Mouse (Mus musculus): ENCODE data around the gene Nhlrc4.

The Nhlrc4 gene

DNA sequence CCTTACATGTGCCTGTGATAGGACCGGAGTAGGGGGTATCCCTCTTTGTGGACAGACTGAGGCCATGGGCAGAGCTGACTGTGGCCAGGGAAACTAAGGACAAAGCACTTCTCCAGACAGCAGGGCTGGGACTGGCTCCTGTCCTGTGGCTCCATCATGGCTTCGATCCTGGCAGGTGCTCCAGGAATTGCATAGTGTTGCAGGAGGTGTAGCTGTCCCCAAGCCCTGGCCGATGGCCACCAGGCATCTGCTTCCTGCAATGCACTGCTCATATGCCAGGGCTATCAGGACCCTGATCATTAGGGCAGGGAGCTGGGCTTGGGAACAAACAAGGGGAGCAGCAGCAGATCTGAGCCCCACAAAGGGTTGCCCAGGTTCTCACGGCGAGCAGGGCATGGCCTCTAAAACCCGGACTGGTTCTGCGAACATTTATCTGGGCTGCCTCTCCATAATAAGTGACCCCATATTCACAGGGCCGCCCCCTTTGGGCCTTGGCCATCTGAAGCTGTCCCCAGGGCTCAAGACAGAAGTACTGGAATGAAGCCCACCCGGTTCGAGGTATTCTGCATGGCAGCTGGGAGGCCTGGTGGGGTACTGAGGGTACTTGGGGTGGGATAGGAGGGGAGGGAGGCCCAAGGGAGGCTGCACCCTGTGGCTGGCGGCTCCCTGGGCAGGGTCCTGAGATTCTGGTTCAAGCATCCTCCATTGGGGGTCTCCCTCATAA lies 14.2 kb upstream of the Nhlrc4 start:
- in situ Hi-C loops (cut with MboI, MseI), result no loop called here

DNA sequence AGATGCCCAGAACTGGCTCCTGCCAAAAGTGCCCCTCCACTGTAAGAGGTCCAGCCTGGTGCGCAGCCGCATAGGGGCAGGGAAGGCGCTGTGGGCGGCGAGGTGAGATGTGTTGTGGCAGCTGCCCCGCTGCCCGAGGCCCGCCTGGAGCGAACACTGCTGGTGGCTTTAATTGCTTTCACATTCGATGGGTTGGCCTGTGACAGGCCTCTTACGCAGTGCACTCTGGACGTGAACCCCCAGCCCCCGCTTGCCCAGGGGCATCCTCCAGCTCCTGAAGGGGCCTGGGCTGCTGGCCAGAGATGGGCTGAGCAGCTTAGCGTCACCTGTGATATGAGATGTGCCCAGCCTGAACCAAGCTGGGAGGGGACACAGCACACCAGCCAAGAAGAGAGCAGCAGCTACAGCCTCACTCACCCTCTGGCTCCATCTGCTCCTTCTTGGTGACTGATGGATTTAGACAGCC lies 12.9 kb upstream of the Nhlrc4 start:
- in situ Hi-C loops (cut with MboI, MseI), result no loop called here

DNA sequence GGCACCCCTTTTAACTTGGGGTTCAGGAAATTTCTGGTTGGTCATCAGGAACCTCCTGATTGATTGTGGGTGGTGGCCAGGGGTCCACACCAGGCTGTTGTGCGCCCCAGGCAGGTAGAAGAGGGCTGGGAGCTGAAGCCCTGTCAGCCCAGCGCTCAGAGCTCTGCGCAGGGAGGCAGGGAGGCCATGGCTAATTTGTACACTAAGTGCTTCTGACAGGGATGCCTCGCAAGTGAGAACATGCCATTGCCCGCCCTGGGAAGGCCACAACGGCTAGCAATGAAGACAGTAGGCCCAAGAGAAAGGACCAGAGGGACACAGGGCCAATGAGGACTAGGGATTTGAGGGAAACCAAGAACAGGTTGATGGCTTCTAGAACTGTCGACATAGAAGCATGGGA lies 11.9 kb upstream of the Nhlrc4 start:
- in situ Hi-C loops (cut with MboI, MseI), result no loop called here

DNA sequence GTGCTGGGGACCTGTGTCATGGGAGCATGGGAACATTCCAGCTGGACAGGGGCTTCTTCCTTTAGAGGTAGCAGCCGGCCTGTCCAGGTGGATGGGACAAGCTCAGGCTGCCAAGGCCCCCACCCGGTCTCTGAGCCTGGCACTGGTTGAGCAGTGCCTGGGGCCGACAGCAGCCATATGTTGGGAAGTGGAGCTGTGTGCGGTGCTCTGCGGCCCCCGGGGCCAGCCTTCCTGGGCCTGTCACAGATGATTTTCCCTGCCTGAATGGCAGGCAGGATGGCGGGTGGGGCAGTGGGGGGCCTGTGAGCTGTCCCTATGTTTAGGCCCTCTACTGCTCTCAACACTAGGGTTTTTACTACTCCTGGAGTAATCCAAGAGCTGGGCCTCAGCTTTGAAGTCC lies 11.4 kb upstream of the Nhlrc4 start:
- in situ Hi-C loops (cut with MboI, MseI), result no loop called here

DNA sequence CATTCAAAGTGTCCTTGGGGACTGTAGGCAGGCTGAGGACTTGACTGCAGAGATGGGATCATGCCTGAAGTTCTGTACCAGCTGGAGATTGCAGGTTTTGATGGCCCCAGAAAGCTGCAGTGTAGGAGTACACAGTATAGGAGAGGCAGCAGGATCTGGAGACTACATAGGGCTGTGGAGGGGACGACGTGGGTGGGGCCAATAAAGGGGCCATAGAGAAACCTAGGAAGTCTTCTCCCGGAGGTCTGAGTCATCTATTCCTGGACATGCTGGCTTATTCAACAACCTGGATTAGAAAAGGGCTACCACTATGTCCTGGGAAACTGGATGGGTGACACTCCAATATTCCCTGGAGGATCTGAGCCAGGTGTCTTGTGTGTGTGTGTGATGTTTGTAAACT lies 11.0 kb upstream of the Nhlrc4 start:
- in situ Hi-C loops (cut with MboI, MseI), result no loop called here

DNA sequence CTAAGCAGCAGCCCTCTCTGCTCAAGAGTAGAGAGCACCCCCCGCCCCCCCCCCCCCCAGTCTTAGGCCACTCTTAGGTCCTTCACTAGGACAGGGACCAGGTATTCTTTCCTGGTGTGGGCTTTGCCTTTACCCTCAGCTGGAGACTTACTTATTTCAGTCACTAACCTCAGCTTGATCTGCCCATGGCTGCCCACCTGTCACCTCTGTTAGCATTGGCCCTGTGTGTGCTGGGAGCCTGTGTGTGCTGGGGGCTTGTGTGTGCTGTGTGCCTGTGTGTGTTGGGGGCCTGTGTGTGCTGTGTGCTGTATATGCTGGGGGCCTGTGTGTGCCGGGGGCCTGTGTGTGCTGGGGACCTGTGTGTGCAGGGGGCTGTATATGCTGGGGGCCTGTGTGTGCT lies 9.9 kb upstream of the Nhlrc4 start:
- in situ Hi-C loops (cut with MboI, MseI), result no loop called here

DNA sequence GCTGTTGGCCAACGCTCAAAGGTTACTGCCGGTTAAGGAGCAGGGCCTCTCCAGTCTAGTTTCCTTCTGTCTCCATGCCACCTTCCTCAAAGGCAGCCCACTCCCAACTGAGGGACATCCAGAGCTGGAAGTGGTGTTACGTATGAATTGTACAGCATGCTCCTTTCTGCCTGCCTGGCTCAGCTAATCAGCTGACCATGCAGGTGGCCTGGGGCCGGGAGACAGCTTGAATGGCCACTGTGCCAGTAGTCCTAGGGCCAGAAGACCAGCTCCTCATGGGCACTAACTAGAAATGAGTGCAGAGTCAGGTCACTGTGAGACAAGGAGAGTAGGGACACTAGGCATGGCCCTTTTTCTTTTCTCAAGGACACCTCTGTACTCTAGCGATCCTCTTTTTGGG lies 8.4 kb upstream of the Nhlrc4 start:
- in situ Hi-C loops (cut with MboI, MseI), result no loop called here

DNA sequence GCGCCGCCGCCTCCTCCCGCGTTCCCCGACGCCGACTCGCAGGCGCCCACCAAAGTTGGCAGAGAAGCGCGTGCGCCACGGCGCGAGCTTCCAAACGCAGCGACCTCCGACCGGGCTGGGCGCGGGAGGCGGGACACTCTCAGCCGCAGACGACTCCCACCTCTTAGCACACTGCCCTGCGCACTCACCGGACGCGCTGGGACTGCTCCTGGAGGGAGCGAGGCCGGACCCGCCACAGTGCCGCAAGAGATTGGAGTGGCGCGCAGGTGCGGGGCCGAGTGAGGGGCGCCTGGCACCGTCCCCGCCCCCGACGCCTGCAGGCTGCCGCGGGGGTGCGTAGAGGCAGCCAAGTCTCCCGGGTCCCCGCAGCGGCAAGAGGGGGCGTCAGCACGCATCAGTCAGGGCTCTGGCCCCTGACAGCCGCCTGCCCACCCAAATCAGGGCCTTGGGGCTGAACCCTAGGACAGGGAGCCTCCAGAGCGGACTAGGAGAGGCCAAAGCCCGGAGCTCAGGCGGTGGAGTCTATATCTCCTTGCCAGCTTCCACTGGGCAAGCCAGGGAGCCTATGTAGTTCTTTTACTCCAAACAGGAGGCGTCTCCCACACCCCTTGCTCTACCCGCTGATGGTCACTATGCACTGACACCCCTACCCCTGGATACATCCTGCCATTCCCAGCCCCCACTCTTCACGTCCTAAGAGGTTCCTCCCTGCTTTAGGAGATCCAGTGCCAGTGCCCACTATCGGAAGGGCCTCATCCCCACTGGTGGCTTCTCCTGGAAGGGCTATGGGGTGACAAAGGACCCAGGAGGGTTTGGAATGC lies 7.3 kb upstream of the Nhlrc4 start, which contains the start of gene A930017K11Rik:
TSS of gene A930017K11Rik (minus strand) at position 763 of the 821 bp plus-strand sequence.
- in situ Hi-C loops (cut with MboI, MseI), result no loop called here

DNA sequence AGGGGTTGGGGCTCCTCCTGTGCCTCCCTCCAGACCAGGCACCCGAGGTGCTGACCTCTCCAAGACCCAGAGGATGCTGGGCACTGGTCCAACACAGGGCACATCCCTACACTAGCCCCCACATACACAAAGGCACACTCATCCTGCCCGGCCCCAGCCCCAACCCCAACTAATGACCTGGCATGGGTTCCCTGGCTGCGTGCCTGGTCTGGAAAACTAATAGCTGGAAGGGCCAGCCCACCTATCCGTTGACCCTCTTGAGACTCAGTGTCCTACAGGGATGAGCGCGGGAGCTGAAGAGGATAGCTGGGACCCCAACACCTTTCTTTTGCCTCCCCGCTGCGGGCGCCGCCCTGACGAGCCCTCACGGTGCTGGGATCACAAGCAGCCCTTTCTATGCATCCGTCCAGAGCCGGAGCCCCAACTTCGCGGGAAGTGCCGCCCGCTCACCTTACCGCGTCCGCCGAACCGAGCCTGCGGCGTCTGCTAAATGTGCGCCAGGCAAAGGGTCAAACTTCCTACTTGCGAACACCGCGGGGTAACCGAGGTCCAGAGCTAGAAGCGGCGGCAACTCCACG lies 6.6 kb upstream of the Nhlrc4 start:
- in situ Hi-C loops (cut with MboI, MseI), result no loop called here

DNA sequence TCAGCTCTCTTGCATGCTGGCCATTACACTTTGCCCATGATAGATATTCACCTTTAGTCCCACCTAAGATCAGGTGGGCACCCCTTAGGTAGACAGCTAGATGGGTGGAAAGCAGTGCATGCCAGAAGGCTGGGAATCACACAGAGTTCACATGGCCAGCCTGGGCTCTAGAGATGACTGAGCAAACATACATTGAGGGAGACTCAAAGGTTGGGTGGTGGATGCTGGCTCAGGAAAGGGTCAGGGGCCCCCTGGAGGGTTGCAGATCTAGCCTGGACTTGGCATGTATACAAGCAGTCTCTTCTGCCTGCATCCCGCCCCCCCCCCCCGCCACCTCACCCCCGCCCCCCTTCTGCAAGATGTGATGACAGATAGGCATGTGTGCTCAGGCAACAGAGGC lies 5.9 kb upstream of the Nhlrc4 start:
- in situ Hi-C loops (cut with MboI, MseI), result no loop called here

DNA sequence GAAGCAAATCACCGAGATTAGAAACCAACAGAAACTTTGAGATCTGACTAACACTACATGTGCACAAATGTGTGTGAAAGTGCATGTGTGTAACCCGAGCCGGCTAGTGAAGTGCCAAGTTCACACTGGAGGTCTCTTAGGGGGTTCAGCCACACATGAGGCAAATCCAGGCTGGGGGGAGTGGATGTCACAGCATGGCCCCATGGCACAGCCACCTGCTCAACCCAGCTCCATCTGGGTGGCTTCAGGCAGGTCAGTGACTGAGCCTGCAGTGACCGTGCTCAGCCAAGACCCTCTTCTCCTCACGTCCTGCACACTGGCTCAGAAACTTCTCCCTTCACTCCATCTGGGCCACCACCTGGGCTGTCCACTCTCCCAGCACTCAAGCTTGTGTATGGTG lies 5.2 kb upstream of the Nhlrc4 start:
- in situ Hi-C loops (cut with MboI, MseI), result no loop called here

DNA sequence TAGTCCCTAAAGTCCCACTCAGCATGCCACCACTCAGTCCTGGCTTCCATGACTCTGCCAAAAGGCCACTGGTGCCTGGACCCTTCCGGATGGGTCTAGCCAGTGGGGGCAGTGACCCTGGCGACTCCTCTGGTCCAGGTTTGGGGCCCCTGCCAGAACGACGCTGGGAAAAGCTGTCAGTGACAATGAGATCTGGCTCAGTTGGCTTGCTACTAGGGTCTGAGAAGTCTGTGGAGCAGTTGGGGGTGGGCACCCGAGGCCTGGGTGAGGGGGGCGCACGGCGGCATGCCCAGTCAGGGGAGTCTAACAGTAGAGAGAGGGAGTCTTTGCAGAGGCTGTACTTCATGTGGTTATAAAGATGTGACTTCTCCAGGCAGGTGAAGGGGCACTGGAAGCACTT lies 3.3 kb upstream of the Nhlrc4 start:
- in situ Hi-C loops (cut with MboI, MseI), result no loop called here

DNA sequence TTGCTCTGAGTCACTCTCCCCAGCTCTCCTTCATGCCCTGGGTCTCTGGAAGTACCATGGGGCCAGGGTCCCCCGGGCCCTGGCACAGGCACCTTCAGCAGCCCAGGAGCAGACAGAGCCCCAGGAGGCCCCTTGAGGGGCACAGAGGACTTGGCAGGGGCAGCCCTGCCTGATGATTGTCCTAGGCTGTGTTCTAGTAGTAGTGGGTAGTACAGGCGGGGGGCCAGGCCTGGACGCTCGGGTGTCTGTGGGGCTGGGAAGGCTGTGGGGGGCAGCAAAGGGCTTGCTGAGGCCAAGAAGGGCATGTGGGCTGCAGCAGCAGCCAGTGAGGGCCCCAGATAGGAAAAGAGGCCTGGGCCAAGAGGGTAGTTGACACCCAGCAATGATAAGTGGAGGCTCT lies 2.8 kb upstream of the Nhlrc4 start:
- in situ Hi-C loops (cut with MboI, MseI), result no loop called here

DNA sequence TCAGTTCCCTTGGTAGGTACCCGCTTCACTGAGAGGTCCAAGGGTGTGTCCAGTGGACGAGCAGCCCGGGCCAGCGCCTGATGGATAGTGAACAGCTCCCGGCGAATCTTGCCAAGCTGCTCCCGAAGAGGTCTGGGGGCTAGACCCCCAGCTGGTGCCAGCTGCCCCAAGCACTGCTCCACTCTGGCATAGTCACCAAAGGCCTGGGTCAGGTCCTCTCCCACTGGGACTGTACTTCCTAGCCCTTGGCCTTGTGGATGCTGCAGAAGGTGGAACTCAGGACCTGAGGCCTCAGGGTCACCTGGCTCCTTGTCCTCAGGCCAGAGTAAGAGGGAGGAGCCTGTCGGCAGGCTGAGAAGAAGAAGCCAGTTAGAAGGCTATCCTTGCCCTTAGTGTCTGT lies 2.1 kb upstream of the Nhlrc4 start:
- in situ Hi-C loops (cut with MboI, MseI), result no loop called here

DNA sequence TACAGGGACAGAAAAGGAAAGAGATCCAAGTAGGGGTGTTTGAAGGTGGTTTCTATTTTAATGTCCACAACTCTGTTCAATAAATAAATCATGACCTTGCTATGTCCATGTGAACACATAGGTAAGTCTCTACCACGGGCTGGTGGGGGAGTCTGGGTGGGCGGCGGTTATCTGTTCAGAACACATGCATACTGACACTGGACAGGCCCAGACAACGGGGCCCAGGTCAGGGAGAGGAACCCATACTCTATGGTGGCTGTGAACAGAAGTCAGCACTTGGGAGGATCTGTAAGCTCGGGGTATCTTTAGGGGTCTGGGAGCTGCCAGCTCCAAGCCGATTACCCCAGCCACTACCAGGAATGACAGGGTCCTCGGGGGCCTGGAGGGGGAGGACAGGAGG lies 1.6 kb upstream of the Nhlrc4 start:
- in situ Hi-C loops (cut with MboI, MseI), result no loop called here

DNA sequence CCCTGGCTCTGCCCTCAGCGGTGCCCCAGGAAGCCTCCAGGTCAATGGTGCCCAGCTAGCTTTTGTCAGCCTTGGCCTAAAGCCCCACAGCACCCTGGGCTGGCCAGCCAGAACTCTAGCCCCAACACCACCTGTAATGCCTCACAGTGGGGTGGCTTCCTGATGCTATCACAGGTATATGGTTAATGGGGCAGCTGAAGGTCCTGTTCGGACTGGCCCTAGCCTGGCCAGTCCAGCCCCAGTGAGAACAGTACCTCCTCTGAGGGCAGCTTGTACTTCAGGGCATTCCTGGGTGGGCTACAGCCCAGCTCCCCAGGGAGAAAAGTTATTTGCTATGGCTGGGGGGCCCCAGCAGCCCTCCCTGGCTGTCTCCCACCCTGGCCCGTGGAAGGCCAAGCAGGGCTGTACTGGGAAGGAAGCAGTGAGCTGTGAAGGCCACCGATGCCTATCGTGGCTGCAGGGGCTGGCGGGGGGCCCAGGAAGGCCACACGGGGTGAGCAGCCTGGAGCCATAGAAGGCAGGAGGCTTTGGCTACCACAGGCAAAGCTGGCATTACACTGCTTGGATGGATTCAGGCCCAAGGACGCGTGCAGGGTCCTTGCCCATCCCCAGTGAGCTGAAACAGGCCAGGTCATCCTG lies 875 bp upstream of the Nhlrc4 start:
- in situ Hi-C loops (cut with MboI, MseI), result no loop called here

DNA sequence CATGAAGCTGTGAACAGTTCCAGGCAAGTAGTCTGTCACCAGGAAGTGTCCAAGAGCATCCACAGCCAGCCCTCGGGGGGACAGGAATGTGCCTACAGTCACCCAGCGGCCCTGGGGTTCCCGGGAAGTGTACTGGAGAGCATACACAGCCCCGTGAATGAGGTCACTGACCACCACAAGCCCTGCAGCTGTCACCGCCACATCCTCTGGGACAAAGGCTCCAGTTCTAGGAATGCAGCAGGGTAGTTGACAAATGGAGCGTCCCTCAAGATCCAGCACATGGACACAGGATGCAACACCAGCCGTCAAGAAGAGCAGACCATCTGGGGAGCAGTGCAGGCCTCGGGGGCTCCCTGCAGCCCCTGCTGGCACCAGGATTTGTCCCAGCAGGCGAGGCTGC lies 992 bp downstream of the Nhlrc4 start:
- in situ Hi-C loops (cut with MboI, MseI), result no loop called here

DNA sequence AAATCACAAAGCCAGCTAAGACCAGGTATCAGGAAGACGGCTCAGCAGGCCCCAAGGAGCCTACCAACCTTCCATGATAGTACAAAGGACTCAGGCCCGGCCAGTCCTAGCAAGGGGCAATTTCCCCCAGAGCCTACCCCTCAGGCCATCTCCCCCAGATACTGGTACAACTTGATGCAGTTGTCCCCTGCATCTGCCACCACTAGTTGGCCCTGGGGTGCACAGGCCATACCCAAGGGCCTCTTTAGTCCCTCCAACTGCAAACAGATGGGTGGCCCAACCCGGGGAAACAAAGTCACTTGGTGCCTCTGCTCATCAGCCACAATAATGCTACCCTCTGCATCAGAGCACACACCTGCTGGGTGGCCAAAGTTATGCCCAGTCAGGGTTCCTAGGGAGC lies 1.5 kb downstream of the Nhlrc4 start:
- in situ Hi-C loops (cut with MboI, MseI), result no loop called here

DNA sequence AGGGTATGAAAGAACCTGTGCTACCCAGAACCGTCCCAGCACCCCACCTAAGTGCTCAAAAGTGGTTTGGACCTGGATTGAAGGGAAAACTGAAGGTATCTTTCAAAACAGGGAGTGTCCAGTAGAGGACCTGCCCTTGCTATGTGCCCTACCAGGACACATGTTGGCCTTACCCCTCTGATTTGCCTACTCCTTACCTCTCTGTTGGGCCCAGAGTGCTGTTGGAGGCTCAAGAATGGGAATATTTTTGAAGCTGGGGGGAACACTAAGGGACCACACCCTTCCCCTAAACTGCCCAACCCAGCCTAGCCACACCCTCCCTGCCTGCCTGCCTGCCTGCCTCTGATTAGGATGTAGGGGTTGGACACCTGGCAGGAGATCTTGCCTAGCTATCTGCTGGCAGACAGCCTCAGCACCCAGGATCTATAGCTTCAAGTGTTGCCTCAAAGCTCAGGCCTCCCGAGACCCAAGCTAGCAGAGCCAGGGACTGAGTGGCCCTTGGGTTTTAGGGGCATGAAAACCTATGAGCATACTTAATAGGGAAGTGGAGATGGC lies 2.1 kb downstream of the Nhlrc4 start:
- in situ Hi-C loops (cut with MboI, MseI), result no loop called here

DNA sequence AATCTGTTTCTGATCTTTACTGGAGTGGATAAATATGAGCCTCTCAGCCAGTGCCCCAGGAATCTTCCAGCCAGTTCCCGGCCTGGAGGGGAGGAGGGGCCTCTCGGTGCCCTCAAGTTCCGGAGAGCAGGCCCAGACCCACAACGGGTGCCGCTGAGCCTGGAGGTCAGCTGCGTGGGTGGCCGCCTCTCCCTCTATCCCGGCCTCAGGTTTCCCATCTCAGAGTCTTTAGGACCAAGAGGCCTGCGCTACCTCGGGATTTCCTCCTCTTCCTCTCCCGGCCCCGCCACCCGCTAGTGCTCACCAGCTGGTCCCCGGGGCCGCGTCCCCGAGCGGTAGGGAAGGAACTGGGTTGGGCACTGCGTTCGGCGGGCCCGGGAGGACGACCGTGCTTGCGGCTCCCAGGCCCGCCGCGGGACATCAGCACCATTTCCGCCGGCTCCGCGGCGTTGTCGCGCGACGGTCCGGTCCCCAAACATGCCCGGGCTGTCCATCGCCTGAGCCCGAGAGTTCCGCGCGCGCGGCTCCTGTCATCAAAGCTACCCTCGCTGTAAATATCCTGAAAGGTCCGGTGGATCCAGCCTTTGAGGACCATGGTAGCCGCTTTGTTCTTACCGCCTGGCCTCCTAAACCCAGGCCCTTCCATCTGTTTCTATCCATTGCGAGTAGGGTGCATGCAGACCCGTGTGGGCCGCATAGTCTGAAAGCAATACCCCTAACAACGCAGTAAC lies 3.1 kb downstream of the Nhlrc4 start:
- in situ Hi-C loops (cut with MboI, MseI), result no loop called here

DNA sequence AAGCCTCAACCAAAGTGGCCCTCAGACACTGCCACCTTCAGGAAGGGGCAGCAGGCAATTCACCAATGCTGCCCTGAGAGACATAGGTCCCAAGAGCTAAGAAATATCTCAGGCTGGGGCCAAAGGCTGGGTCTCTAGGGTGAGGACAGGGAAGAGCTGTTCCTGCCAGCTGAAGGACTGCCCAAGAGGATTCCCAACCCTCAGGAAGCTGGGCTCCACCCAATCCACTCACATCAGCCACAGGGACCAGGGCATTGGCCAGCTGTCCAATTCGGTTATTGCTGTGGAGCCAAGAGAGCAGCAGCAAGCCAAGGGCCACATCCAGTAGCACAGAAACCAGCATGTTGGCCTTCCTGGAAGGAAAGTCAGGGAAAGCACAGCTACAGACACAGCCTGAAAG lies 10.2 kb downstream of the Nhlrc4 start:
- in situ Hi-C loops (cut with MboI, MseI), result no loop called here
